Mouse (Mus musculus) left cerebral cortex, postnatal 10 days (tissue): Measurements from ENCODE around the gene S100a5. TPM values are rescaled to one million over a fixed set of nuclear protein-coding genes. Genes with fewer than 3 reads are reported as not detected.

Source experiments
- DNase-seq, 2 experiments: peaks; one replicate each; pipeline ENCODE4 v3.0.0; 2021 to 2022; ENCODE audit warnings: low spot score in 2 of 2, mixed read lengths in 1 of 2; ENCODE audit errors: extremely low spot score in 1 of 2
- intact Hi-C: fragments of 180-260 bp; cut with DNase I; formaldehyde crosslinking; loops from one replicate; pipeline ENCODE4 v1.15.1; 2025
- total RNA-seq, 2 experiments: library from RNA; stranded (reverse); gene quantifications; 2 replicates each; pipeline ENCODE4 v1.2.3; 2021

Gene S100a5
- total RNA-seq, result not detected

GRCm38 (mm10) chr3:90608223-90608622, at the start of gene S100a5:
TSS of gene S100a5 (plus strand) at chr3:90608523.
- intact Hi-C loops, result no loop called here

GRCm38 (mm10) chr3:90560008-90560628, 48.2 kb upstream of the S100a5 start, which contains the start of gene S100a3:
TSS of gene S100a3 (plus strand) at chr3:90560578.
- intact Hi-C loops, result no loop called here
- no peak for DNase-seq

More at GRCm38 (mm10) chr3:90608223-90608622, at the start of gene S100a5:
- DNase-seq, result no peak

GRCm38 (mm10) chr3:90574691-90575090, 33.6 kb upstream of the S100a5 start:
- intact Hi-C loops, result loop anchor here (5.0 kb wide), 2 partner anchors 37 to 47 kb away; partner anchors contain the start of genes S100a14 and S100a16
- no peak for DNase-seq

- intact Hi-C loops, result loop anchor here (5.0 kb wide), 1 partner anchor 38 kb away; the partner anchor contains the start of gene S100a16
- DNase-seq, result no peak
These were observed 33.0 kb upstream of the S100a5 start for GRCm38 (mm10) chr3:90575320-90575719.

- intact Hi-C loops, result loop anchor here (5.0 kb wide), 1 partner anchor 39 kb away; the partner anchor contains the start of gene S100a16
- DNase-seq, result no peak
These were observed 31.8 kb upstream of the S100a5 start for GRCm38 (mm10) chr3:90576351-90577001.

- no peak for DNase-seq
- intact Hi-C loops, result loop anchor here (5.0 kb wide), 1 partner anchor 42 kb away; the partner anchor contains the start of gene S100a16
These were observed 28.9 kb upstream of the S100a5 start for GRCm38 (mm10) chr3:90579433-90579832.

GRCm38 (mm10) chr3:90581141-90581540, 27.2 kb upstream of the S100a5 start:
- intact Hi-C loops, result no loop called here
- DNase-seq, result no peak

- DNase-seq, result no peak
- intact Hi-C loops, result no loop called here
These were observed 26.2 kb upstream of the S100a5 start for GRCm38 (mm10) chr3:90582156-90582555.

GRCm38 (mm10) chr3:90582556-90582955, 25.8 kb upstream of the S100a5 start:
- intact Hi-C loops, result no loop called here
- DNase-seq, result no peak

- intact Hi-C loops, result no loop called here
- no peak for DNase-seq
These were observed 24.4 kb upstream of the S100a5 start for GRCm38 (mm10) chr3:90583893-90584292.

- intact Hi-C loops, result loop anchor here (5.0 kb wide), 2 partner anchors 67 to 122 kb away; partner anchors contain the start of gene S100a7a
- DNase-seq, result peak; percentile 53 to 55
These were observed 22.7 kb upstream of the S100a5 start for GRCm38 (mm10) chr3:90585595-90585994.

GRCm38 (mm10) chr3:90586016-90586643, 22.2 kb upstream of the S100a5 start:
- no peak for DNase-seq
- intact Hi-C loops, result loop anchor here (5.0 kb wide), 2 partner anchors 66 to 121 kb away; partner anchors contain the start of gene S100a7a

GRCm38 (mm10) chr3:90586906-90587305, 21.4 kb upstream of the S100a5 start:
- DNase-seq, result peak in 1 of 2 experiments; percentile 39

GRCm38 (mm10) chr3:90587361-90588101, 20.8 kb upstream of the S100a5 start:
- intact Hi-C loops, result loop anchor here (5.0 kb wide), 2 partner anchors 65 to 120 kb away; partner anchors contain the start of gene S100a7a
- no peak for DNase-seq

More at GRCm38 (mm10) chr3:90586906-90587305, 21.4 kb upstream of the S100a5 start:
- intact Hi-C loops, result loop anchor here (5.0 kb wide), 2 partner anchors 65 to 120 kb away; partner anchors contain the start of gene S100a7a

- no peak for DNase-seq
- intact Hi-C loops, result loop anchor here (5.0 kb wide), 2 partner anchors 63 to 118 kb away; partner anchors contain the start of gene S100a7a
These were observed 18.9 kb upstream of the S100a5 start for GRCm38 (mm10) chr3:90589390-90589789.

- intact Hi-C loops, result loop anchor here (5.0 kb wide), 2 partner anchors 62 to 117 kb away; partner anchors contain the start of gene S100a7a
- no peak for DNase-seq
These were observed 18.4 kb upstream of the S100a5 start, which contains the start of gene S100a2 for GRCm38 (mm10) chr3:90589947-90590346. TSS of gene S100a2 (plus strand) at chr3:90590247.

GRCm38 (mm10) chr3:90594466-90594865, 13.9 kb upstream of the S100a5 start:
- no peak for DNase-seq
- intact Hi-C loops, result no loop called here

- intact Hi-C loops, result no loop called here
- DNase-seq, result no peak
These were observed 12.8 kb upstream of the S100a5 start for GRCm38 (mm10) chr3:90595556-90595955.
